Mouse (Mus musculus) lung, embryonic 14.5 days (tissue): ENCODE results near the gene Nat8f6. TPM values are rescaled to one million over a fixed set of nuclear protein-coding genes. Genes with fewer than 3 reads are reported as not detected.
"Not testable (repeated sequence)": the region's sequence is repeated elsewhere in the genome, so short reads cannot be mapped to it uniquely, and the experiment has no call there.

Experiments used
- ATAC-seq: fragments of 200-750 bp; cut with Nextera tagmentation; 2 replicates; pipeline ENCODE4 v1.8.0; 2017; ENCODE audit warnings: mild to moderate bottlenecking, moderate TSS enrichment, moderate library complexity; ENCODE audit not compliant: insufficient read depth
- DNase-seq: peaks from one replicate; pipeline ENCODE4 v3.0.0-alpha.2; 2015
- H3K27ac ChIP-seq: fragments of 300-500 bp; sonication (generic); 2 replicates; pipeline ENCODE4 v1.5.1; 2014; ENCODE audit warnings: low read depth, mild to moderate bottlenecking, moderate library complexity
- H3K27me3 ChIP-seq: fragments of 300-500 bp; sonication (generic); 2 replicates; pipeline ENCODE4 v1.6.1; 2014; ENCODE audit warnings: low read length, control low read depth; ENCODE audit not compliant: insufficient read depth
- H3K36me3 ChIP-seq: fragments of 300-500 bp; sonication (generic); 2 replicates; pipeline ENCODE4 v1.6.1; 2014; ENCODE audit warnings: control low read depth; ENCODE audit not compliant: insufficient read depth
- H3K4me1 ChIP-seq: fragments of 300-500 bp; sonication (generic); 2 replicates; pipeline ENCODE4 v1.6.1; 2014; ENCODE audit warnings: antibody characterized with exemption, control low read depth; ENCODE audit not compliant: insufficient read depth
- H3K4me2 ChIP-seq: fragments of 300-500 bp; sonication (generic); 2 replicates; pipeline ENCODE4 v1.6.1; 2014; ENCODE audit warnings: mild to moderate bottlenecking
- H3K4me3 ChIP-seq: fragments of 300-500 bp; sonication (generic); 2 replicates; pipeline ENCODE4 v1.5.1; 2014; ENCODE audit warnings: low read depth, low read length
- H3K9ac ChIP-seq: fragments of 300-500 bp; sonication (generic); 2 replicates; pipeline ENCODE4 v1.6.1; 2014
- H3K9me3 ChIP-seq: fragments of 300-500 bp; sonication (generic); 2 replicates; pipeline ENCODE4 v1.6.1; 2016; ENCODE audit warnings: low read depth, low read length, control low read depth
- CTCF ChIP-seq: IDR thresholded peaks from 2 replicates; pipeline ENCODE4 v1.5.1; 2016; ENCODE audit warnings: antibody characterized with exemption, low read depth
- WGBS: fragments of 180-500 bp; shearing (Covaris S2); extraction: QIAGEN DNeasy Blood & Tissue Kit; methylation state at CpG from one replicate; pipeline ENCODE4 v1.1.7; 2014; 5-methylcytosine and 5-hydroxymethylcytosine counted together
- polyA plus RNA-seq: library from polyadenylated mRNA; unstranded; fragments of >200 nt; fragmentation: Nextera tagmentation; extraction: Ambion mirVana; gene quantifications from 2 replicates; pipeline ENCODE4 v1.2.1, GENCODE M21; 2014

Nat8f6 gene
- polyA plus RNA-seq, 1 experiment from 2014 or later: not detected

DNA sequence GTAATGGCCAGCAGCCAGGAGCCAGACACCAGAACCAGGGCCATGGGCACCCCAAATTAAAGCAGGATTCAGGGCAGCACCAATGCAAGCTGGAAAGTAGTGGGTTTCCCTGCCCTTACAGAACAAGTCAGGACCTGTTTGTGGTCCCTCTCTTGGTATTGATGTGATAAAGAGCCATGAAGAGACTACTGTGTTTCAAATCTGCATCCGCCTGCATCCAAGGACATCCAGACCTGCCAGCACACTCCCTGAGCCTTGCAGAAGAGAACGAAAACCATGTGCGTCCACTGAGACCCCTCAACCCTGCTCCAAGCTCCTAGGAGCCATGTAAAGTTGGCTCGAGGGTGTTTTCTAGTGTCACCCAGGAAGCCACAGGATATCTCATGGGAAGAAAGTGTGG is 27.4 kb upstream of the Nat8f6 start:
- DNase-seq (no peak), ATAC-seq (no peak)
- Histone ChIP-seq H3K27ac (no peak overlapping the region), H3K9me3 (no peaks in the 10 kb centered on the region), H3K4me1 (no peaks in the 10 kb centered on the region), H3K27me3 (no peaks in the 10 kb centered on the region), H3K9ac (no peak overlapping the region), H3K4me2 (no peak overlapping the region), H3K4me3 (no peak overlapping the region), H3K36me3 (no peaks in the 10 kb centered on the region)
- WGBS: 80% methylated on average over 4 of the region's 4 CpGs
- no peak for TF ChIP-seq CTCF

DNA sequence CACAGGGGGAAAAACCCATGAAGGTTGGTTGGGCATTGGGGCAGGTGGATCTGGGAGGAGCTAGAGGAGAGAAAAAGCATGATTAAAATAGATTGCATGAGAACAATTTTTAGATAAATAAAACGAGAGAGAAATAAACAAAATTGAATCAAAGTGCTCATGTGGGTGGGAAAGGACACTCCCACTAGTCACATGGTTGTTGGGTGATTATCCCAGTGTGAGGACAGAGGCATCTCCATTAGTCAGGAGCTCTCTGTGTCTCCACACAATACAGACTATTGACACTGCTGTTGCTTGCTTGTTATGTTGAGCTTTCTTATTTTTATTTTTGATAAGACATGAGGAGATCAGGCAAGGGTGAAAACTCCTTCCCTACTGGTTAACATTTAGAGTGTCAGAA is 26.2 kb upstream of the Nat8f6 start:
- TF ChIP-seq CTCF: no peak
- 28% methylated on average over 1 of the region's 1 CpGs for WGBS

DNA sequence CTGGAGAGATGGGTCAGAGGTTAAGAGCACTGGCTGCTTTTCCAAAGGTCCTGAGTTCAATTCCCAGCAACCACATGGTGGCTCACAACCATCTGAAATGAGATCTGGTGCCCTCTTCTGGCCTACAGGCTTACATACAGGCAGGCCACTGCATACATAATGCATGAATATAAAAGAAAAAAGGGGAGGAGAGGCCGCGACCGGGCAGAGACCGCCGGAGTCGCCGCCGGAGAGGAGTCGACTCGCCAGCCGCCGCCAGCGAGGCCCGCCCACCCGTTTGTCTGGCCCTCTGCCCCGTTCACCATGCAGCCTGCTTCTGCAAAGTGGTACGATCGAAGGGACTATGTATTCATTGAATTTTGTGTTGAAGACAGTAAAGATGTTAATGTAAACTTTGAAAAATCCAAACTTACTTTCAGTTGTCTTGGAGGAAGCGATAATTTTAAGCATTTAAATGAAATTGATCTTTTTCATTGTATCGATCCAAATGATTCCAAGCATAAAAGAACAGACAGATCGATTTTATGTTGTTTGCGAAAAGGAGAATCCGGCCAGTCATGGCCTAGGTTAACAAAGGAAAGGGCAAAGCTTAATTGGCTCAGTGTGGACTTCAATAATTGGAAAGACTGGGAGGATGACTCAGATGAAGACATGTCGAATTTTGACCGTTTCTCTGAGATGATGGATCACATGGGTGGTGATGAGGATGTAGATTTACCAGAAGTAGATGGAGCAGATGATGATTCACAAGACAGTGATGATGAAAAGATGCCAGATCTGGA is 23.1 kb upstream of the Nat8f6 start:
- WGBS: 73% methylated on average over 25 of the region's 25 CpGs
- H3K4me1 ChIP-seq, H3K27me3 ChIP-seq, H3K9me3 ChIP-seq, H3K4me2 ChIP-seq, H3K27ac ChIP-seq, H3K4me3 ChIP-seq, DNase-seq, H3K9ac ChIP-seq, H3K36me3 ChIP-seq, ATAC-seq: not testable (repeated sequence)

More for the DNA sequence above, 26.2 kb upstream of the Nat8f6 start:
- no peak overlapping the region for H3K9ac ChIP-seq
- no peak for ATAC-seq
- no peak overlapping the region for H3K4me2 ChIP-seq
- H3K27me3 ChIP-seq: no peaks in the 10 kb centered on the region
- H3K4me3 ChIP-seq: no peak overlapping the region
- no peaks in the 10 kb centered on the region for H3K36me3 ChIP-seq
- no peak for DNase-seq
- no peaks in the 10 kb centered on the region for H3K9me3 ChIP-seq
- no peak overlapping the region for H3K27ac ChIP-seq
- H3K4me1 ChIP-seq: no peaks in the 10 kb centered on the region

DNA sequence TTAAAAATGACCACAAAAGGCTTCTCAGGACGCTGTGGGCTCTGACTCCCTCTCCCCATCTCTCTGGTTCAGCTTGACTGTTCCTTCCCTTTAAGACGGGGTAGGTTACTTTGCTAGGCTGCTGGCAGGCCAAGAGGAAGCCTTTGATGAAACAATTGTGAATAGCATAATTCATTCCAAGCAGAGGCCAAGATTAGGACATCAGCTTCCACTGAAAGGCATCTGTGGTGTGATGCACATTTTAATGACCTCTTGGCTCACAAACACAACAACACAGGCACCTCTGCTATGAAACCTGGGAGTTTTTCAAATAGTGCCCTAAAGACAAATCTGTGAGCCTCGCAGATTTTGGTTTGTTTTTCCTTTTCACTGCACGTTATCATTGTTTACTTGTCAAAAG is 19.2 kb upstream of the Nat8f6 start:
- H3K36me3 ChIP-seq: no peaks in the 10 kb centered on the region
- DNase-seq (no peak), ATAC-seq (no peak)
- H3K4me3 ChIP-seq: no peak overlapping the region
- H3K4me2 ChIP-seq: no peak overlapping the region
- no peaks in the 10 kb centered on the region for H3K9me3 ChIP-seq
- no peaks in the 10 kb centered on the region for H3K27me3 ChIP-seq
- 41% methylated on average over 4 of the region's 4 CpGs for WGBS
- H3K4me1 ChIP-seq: no peaks in the 10 kb centered on the region
- TF ChIP-seq CTCF: no peak
- H3K9ac ChIP-seq: no peak overlapping the region
- no peak overlapping the region for H3K27ac ChIP-seq

DNA sequence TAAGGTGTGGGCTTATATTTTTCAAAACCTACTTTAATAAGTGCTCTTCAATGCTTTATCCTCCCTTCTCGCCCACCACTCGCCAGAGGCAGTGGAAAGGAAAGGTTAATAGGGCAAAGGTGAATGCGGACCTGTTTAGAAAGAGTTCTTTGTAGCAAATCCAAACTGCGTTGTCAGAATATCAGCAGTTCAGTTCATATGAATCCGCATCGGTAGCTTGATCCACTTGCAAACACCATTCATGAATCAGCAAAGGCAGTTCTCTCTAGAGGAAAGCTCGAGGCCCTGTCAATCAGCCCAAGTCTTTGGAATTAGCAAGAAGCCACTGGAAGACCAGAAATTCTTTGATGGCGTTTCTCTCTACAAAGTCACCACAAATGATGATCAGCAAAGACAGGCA is 17.9 kb upstream of the Nat8f6 start:
- no peak for DNase-seq
- no peaks in the 10 kb centered on the region for H3K4me1 ChIP-seq
- no peaks in the 10 kb centered on the region for H3K36me3 ChIP-seq
- H3K4me2 ChIP-seq: no peak overlapping the region
- no peak overlapping the region for H3K9ac ChIP-seq
- no peak for TF ChIP-seq CTCF
- no peaks in the 10 kb centered on the region for H3K27me3 ChIP-seq
- H3K27ac ChIP-seq: no peak overlapping the region
- WGBS: 67% methylated on average over 8 of the region's 8 CpGs
- no peak for ATAC-seq
- H3K4me3 ChIP-seq: no peak overlapping the region
- no peaks in the 10 kb centered on the region for H3K9me3 ChIP-seq

DNA sequence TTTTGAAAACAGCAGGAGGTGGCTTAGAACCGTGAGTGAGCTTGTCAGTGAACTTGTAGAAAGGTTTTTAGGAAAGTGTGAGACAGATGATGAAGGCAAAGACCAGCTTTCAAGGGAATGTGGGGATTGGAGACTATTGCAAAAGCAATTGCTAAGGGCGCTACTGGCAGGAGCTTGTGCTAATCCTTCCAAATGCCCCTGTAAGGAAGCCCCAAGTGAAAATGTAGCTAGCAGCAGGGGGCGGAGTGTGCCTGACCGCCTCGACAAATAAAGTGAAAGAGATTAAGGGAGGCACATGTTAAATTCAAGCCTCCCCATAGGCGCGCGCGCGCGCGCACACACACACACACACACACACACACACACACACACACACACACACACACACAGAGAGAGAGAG is 16.6 kb upstream of the Nat8f6 start:
- peak overlapping the region; percentile 36; the same call in 1 of the 2 replicates for H3K4me2 ChIP-seq
- not testable (repeated sequence) for H3K9me3 ChIP-seq, H3K4me3 ChIP-seq, H3K36me3 ChIP-seq, H3K4me1 ChIP-seq, H3K9ac ChIP-seq, H3K27me3 ChIP-seq, H3K27ac ChIP-seq
- ATAC-seq (peak; percentile 70; the same call in 1 of the 2 replicates), DNase-seq (peak; percentile 67)
- TF ChIP-seq CTCF: peak; percentile 44
- WGBS: 17% methylated on average over 12 of the region's 12 CpGs

DNA sequence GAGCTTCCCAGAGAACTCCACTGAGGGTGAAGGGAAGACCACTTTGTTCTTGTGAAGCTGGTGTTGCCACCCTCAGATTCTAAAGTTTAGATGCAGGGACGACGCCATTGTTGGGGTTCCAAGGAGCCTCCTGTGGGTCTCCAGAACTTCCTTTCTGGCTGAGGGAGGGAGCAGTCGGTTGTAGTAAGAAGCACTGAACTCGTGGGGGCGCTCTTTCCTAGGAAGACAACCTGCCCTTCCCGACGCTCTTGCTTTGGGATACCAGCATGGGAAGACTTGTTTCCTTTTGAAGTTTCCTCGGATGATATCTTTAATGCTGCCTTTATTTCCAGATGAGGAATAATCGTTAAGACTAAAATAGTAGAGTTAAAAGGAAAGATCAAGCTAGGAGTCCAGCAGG is 16.1 kb upstream of the Nat8f6 start:
- H3K27ac ChIP-seq, H3K36me3 ChIP-seq, H3K4me2 ChIP-seq, H3K4me1 ChIP-seq, H3K4me3 ChIP-seq, H3K27me3 ChIP-seq, H3K9me3 ChIP-seq, ATAC-seq, H3K9ac ChIP-seq: not testable (repeated sequence)
- DNase-seq: peak; percentile 42
- peak; percentile 29; the same call in 1 of the 2 replicates for TF ChIP-seq CTCF
- WGBS: 12% methylated on average over 7 of the region's 9 CpGs

DNA sequence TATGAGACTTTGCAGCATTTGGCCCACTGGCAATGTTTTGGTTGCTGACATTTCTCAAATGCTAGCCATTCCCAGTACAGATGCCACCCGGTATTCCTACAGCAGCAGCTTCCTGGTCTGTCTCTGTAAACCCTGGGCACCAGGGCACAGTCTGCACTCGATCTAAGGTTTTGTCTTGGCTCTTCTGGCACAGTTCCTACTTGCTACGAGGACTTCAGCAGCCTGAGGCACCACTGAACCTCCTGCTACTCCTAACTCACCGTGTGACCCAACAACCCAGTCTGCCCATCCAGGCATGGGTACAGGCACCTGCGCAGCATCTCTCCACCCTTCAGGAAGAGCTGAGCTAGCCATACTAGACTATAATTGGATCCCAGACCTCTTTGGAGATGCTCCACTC is 15.3 kb upstream of the Nat8f6 start:
- WGBS: 75% methylated on average over 5 of the region's 5 CpGs
- not testable (repeated sequence) for H3K27me3 ChIP-seq

DNA sequence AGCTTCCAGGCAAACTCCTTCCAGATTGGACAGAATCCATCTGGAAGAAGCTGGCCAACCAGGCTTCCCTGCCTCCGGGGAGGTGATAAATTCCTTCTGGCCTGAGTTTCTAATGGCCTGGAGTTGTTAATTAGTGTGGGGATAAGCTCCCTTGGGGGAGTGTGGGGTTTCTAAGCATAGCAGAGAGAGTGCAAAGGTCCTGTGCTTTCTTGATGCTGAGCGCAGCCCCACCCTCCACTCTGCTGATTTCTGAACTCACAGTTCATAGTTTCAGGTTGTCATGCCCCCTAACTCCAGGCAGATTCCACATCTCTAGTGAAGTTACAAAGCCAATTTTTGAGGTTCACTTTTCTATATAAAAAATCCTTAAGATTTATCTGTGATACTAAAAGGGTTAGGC is 14.3 kb upstream of the Nat8f6 start:
- not testable (repeated sequence) for ATAC-seq, H3K27me3 ChIP-seq
- WGBS: 64% methylated on average over 1 of the region's 2 CpGs

More for the DNA sequence above, 15.3 kb upstream of the Nat8f6 start:
- not testable (repeated sequence) for H3K9ac ChIP-seq, H3K4me1 ChIP-seq, DNase-seq, ATAC-seq, H3K9me3 ChIP-seq, H3K4me2 ChIP-seq, H3K4me3 ChIP-seq, H3K36me3 ChIP-seq, H3K27ac ChIP-seq

DNA sequence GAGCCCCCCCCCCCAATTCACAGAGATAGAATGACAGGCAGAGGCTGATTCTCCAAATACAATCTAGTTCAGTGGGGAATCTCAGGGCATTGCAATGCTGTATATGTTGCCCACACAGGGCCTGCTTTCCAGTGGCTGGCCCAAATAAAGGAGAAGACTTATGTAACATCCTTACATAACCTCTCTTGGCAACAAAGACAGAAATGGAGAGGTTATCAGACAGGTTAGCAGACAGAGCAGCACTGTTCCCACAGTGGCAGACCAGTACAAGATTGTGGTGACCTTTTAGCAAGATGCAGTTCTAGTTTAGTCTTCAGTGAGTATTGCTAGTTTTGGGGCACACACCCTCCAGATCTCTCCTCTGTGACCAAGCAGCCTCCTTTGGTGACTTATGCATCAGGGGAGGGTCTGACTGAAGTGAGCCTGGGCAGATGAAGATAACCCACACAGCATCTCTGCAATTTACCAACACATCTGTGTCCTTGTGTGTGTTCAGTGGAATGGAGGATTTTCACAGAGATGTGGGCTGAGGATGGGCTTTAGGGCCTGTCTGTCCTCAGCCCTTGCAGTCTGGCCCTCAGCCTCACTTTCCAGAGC is 13.8 kb upstream of the Nat8f6 start:
- not testable (repeated sequence) for H3K4me2 ChIP-seq, H3K4me1 ChIP-seq, H3K27ac ChIP-seq, H3K36me3 ChIP-seq, ATAC-seq, H3K27me3 ChIP-seq, H3K9ac ChIP-seq, H3K9me3 ChIP-seq, DNase-seq, H3K4me3 ChIP-seq

More for the DNA sequence above, 14.3 kb upstream of the Nat8f6 start:
- not testable (repeated sequence) for H3K4me2 ChIP-seq, DNase-seq, H3K27ac ChIP-seq, H3K4me3 ChIP-seq, H3K36me3 ChIP-seq, H3K4me1 ChIP-seq, H3K9me3 ChIP-seq, H3K9ac ChIP-seq
